In the genomic region with DNA sequence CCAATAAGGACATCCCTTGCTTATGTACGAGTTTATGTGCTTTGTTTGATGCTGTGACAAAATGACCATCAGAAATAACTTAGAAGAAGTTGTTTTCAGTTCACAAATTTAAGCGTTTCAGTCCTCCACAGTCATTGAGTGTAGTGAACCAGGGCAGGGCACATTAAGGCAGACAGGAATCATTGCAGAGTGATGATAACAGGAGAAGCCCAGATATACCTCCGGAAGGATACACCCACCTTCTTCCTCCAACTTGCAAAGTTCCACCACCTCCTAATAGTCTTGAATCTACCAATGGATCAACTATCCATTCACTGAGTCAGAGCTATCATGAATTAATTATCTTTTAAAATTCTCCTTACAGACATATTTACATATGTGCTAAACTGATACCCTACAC, we compare ENCODE assay signal across 23 mouse cellular contexts. TPM values are rescaled to one million over a fixed set of nuclear protein-coding genes. Genes with fewer than 3 reads are reported as not detected.
A peak's percentile ranks its signal among the peaks of the same experiment; 100 is the strongest.
DNase-seq lines count a peak whose midpoint lies in the region; ATAC-seq and TF ChIP-seq lines count a peak whose summit lies in the region.
"Had no signal": no experiment of that assay in that cellular context is flagged by ENCODE, and none has a peak within 500 bp of the region (broad histone marks: within the 10 kb centered on the region; RNA-seq: fewer than 3 reads in every experiment).

No protein-coding gene starts in this region.

- TF ChIP-seq RAD21 in MEL (IDR thresholded peaks at IDR 0.05; ENCODE audit: low read depth, low read length) = no peak

- peak; percentile 58; the same call in 1 of the 2 replicates for ATAC-seq in liver, embryonic 11.5 days (replicated peaks; ENCODE audit: low FRiP score)
- no peak for ATAC-seq in liver, embryonic 12.5 days
- 0 out of 2 replicates have a peak, but pooled peaks have one; percentile 16 for ATAC-seq in G1E (ENCODE audit: extremely low read depth, insufficient number of reproducible peaks, low FRiP score, poor library complexity, severe bottlenecking)
- peak; percentile 44; the same call in 1 of the 2 replicates for ATAC-seq in megakaryocyte-erythroid progenitor cell, adult 5-6 weeks (replicated peaks; ENCODE audit: low FRiP score, low TSS enrichment, poor library complexity, severe bottlenecking)
- no peak for ATAC-seq in lung, postnatal 0 days
- ATAC-seq: activated CD4-positive, CD25-positive, alpha-beta regulatory T cell, adult 4 months; CD4-positive, CD25-positive, alpha-beta regulatory T cell, adult 4 months; Patski had no signal

- H3K79me2 ChIP-seq in MEL (ENCODE audit: control insufficient read depth, insufficient read depth, low read length, poor library complexity) = no peaks in the 10 kb centered on the region

- H3K4me1 ChIP-seq in liver, embryonic 11.5 days (replicated peaks; ENCODE audit: control insufficient read depth, insufficient read depth, low read length) = peaks cover 3% of the 10 kb centered on the region
- H3K4me1 ChIP-seq in liver, embryonic 12.5 days = peaks cover 10% of the 10 kb centered on the region
- H3K4me1 ChIP-seq in G1E (ENCODE audit: insufficient read depth, low read depth, low read length) (0 out of 2 replicates have a peak, but pooled peaks cover 9% of the 10 kb centered on the region), MEL (ENCODE audit: control insufficient read depth in 1 of 2, insufficient read depth in 2 of 2, low read length in 2 of 2) (peaks cover 38 to 46% of the 10 kb centered on the region in 2 experiments)
- H3K4me1 ChIP-seq in hindbrain, embryonic 10.5 days (replicated peaks) = no peaks in the 10 kb centered on the region
- no peaks in the 10 kb centered on the region for H3K4me1 ChIP-seq in lung, postnatal 0 days (ENCODE audit: insufficient read depth, low read depth, low read length)

- 52% methylated on average over 3 of the region's 3 CpGs for WGBS in liver, embryonic 11.5 days
- 25% methylated on average over 3 of the region's 3 CpGs for WGBS in liver, embryonic 12.5 days (ENCODE audit: insufficient replicate concordance)
- WGBS in hindbrain, embryonic 10.5 days = 87% methylated on average over 3 of the region's 3 CpGs
- WGBS in lung, postnatal 0 days = 74% methylated on average over 3 of the region's 3 CpGs

- no peaks in the 10 kb centered on the region for H3K36me3 ChIP-seq in liver, embryonic 11.5 days (ENCODE audit: control insufficient read depth, insufficient read depth, low read length)
- H3K36me3 ChIP-seq in liver, embryonic 12.5 days = no peaks in the 10 kb centered on the region
- peaks cover 44% of the 10 kb centered on the region for H3K36me3 ChIP-seq in G1E (replicated peaks)
- peaks cover 18 to 84% of the 10 kb centered on the region in 2 experiments for H3K36me3 ChIP-seq in MEL (ENCODE audit: control insufficient read depth in 1 of 2, insufficient read depth in 2 of 2, low read length in 2 of 2)
- H3K36me3 ChIP-seq in hindbrain, embryonic 10.5 days = no peaks in the 10 kb centered on the region
- no peaks in the 10 kb centered on the region for H3K36me3 ChIP-seq in lung, postnatal 0 days (ENCODE audit: insufficient read depth, low read length)

- no peak overlapping the region for H3K9ac ChIP-seq in liver, embryonic 11.5 days (ENCODE audit: low read depth, low read length)
- no peak overlapping the region for H3K9ac ChIP-seq in liver, embryonic 12.5 days
- no peak overlapping the region for H3K9ac ChIP-seq in MEL (ENCODE audit: control insufficient read depth, low read depth, low read length, poor library complexity, severe bottlenecking)
- no peak overlapping the region for H3K9ac ChIP-seq in lung, postnatal 0 days (replicated peaks; ENCODE audit: low read depth)

- no peaks in the 10 kb centered on the region for H3K27me3 ChIP-seq in liver, embryonic 11.5 days (replicated peaks; ENCODE audit: control insufficient read depth, insufficient read depth, low read length)
- H3K27me3 ChIP-seq in liver, embryonic 12.5 days (replicated peaks) = no peaks in the 10 kb centered on the region
- H3K27me3 ChIP-seq in G1E (ENCODE audit: insufficient read depth, low read length) (no peaks in the 10 kb centered on the region), MEL (ENCODE audit: control insufficient read depth in 1 of 2, insufficient read depth in 2 of 2, low read length in 2 of 2) (no peaks in the 10 kb centered on the region)
- H3K27me3 ChIP-seq in hindbrain, embryonic 10.5 days (ENCODE audit: insufficient read depth, poor library complexity, severe bottlenecking) = no peaks in the 10 kb centered on the region
- no peaks in the 10 kb centered on the region for H3K27me3 ChIP-seq in lung, postnatal 0 days (replicated peaks; ENCODE audit: insufficient read depth, low read length)
- H3K27me3 ChIP-seq: CH12.LX had no signal

- no peak overlapping the region for H3K4me2 ChIP-seq in liver, embryonic 11.5 days
- H3K4me2 ChIP-seq in liver, embryonic 12.5 days = no peak overlapping the region
- H3K4me2 ChIP-seq in lung, postnatal 0 days (replicated peaks; ENCODE audit: low read depth, low read length) = no peak overlapping the region

- H3K4me3 ChIP-seq in liver, embryonic 11.5 days (ENCODE audit: low read depth, low read length) = no peak overlapping the region
- H3K4me3 ChIP-seq in liver, embryonic 12.5 days = no peak overlapping the region
- H3K4me3 ChIP-seq in G1E (ENCODE audit: low read depth, low read length) = no peak overlapping the region
- no peak overlapping the region for H3K4me3 ChIP-seq in MEL (ENCODE audit: control insufficient read depth in 1 of 2, insufficient read depth in 1 of 2, low read depth in 2 of 2, low read length in 2 of 2)
- H3K4me3 ChIP-seq in hindbrain, embryonic 10.5 days = no peak overlapping the region
- no peak overlapping the region for H3K4me3 ChIP-seq in lung, postnatal 0 days (ENCODE audit: low read depth, low read length)

- no peak overlapping the region for H3K27ac ChIP-seq in liver, embryonic 11.5 days (ENCODE audit: low read depth, low read length)
- H3K27ac ChIP-seq in liver, embryonic 12.5 days = no peak overlapping the region
- H3K27ac ChIP-seq in MEL (ENCODE audit: control insufficient read depth, low read depth, low read length) = peak overlapping the region; percentile 77
- H3K27ac ChIP-seq in hindbrain, embryonic 10.5 days = no peak overlapping the region
- H3K27ac ChIP-seq in lung, postnatal 0 days (ENCODE audit: low read length) = no peak overlapping the region

- peak; percentile 88 to 92 for TF ChIP-seq EP300 in MEL (IDR thresholded peaks at IDR 0.05; ENCODE audit: low read depth in 1 of 2, low read length in 2 of 2)
- no peak for TF ChIP-seq EP300 in lung, postnatal 0 days (IDR thresholded peaks at IDR 0.05)

- no peak for TF ChIP-seq POLR2A in MEL (IDR thresholded peaks at IDR 0.05; ENCODE audit: control insufficient read depth in 1 of 2, insufficient read depth in 1 of 2, low read depth in 1 of 2, low read length in 2 of 2, poor library complexity in 1 of 2)

- TF ChIP-seq CTCF in G1E (IDR thresholded peaks at IDR 0.05; ENCODE audit: low read depth, low read length) (no peak), MEL (IDR thresholded peaks at IDR 0.05 in 2 of 3, conservative IDR thresholded peaks at IDR 0.05 in 1 of 3; ENCODE audit: control insufficient read depth in 1 of 3, insufficient read depth in 1 of 3, low read depth in 2 of 3, low read length in 3 of 3, poor library complexity in 1 of 3, severe bottlenecking in 1 of 3) (no peak)
- no peak for TF ChIP-seq CTCF in lung, postnatal 0 days (IDR thresholded peaks at IDR 0.05)

- no peak for DNase-seq in liver, embryonic 11.5 days (ENCODE audit: low spot score)
- DNase-seq in G1E (ENCODE audit: low spot score) = no peak
- peak; percentile 78 for DNase-seq in MEL (ENCODE audit: low read depth, low spot score)
- DNase-seq in hindbrain, embryonic 10.5 days (ENCODE audit: low spot score) = no peak
- no peak for DNase-seq in testis, postnatal 10 days (ENCODE audit: low spot score)
- DNase-seq in lung, postnatal 0 days (ENCODE audit: low spot score) = no peak
- DNase-seq: adrenal gland, adult 2 months; adrenal gland, adult 8-10 months; adrenal gland, postnatal 10 days; adrenal gland, postnatal 14 days; adrenal gland, postnatal 25 days; adrenal gland, postnatal 36 days; B cell, adult 2 months; cerebellum, adult 11 months; cerebellum, adult 11-12 months; cerebellum, adult 18-20 months; cerebellum, adult 2 months had no signal

- H3K9me3 ChIP-seq in liver, embryonic 11.5 days (ENCODE audit: control insufficient read depth, low read length) = no peaks in the 10 kb centered on the region
- no peaks in the 10 kb centered on the region for H3K9me3 ChIP-seq in liver, embryonic 12.5 days (replicated peaks)
- H3K9me3 ChIP-seq in G1E (replicated peaks) = no peaks in the 10 kb centered on the region
- H3K9me3 ChIP-seq in MEL (replicated peaks; ENCODE audit: insufficient read depth, low read length) = no peaks in the 10 kb centered on the region
- H3K9me3 ChIP-seq in hindbrain, embryonic 10.5 days = no peaks in the 10 kb centered on the region
- H3K9me3 ChIP-seq in lung, postnatal 0 days (ENCODE audit: low read length) = no peaks in the 10 kb centered on the region

TF ChIP-seq in MEL, 35 proteins besides CTCF, POLR2A, EP300 and RAD21 (continues in another document):
- TF ChIP-seq MAFK (IDR thresholded peaks at IDR 0.05; ENCODE audit: borderline replicate concordance, low read depth, low read length) = no peak
- no peak for TF ChIP-seq POLR2AphosphoS5 (IDR thresholded peaks at IDR 0.05; ENCODE audit: borderline replicate concordance, low read depth, low read length)
- no peak for TF ChIP-seq MYC (IDR thresholded peaks at IDR 0.05; ENCODE audit: low read depth, low read length)
- TF ChIP-seq GATA1 (IDR thresholded peaks at IDR 0.05; ENCODE audit: low read depth, low read length) = peak; percentile 92
- peak; percentile 81 for TF ChIP-seq RCOR1 (IDR thresholded peaks at IDR 0.05; ENCODE audit: low read depth, low read length)
- TF ChIP-seq MXI1 (IDR thresholded peaks at IDR 0.05; ENCODE audit: low read depth, low read length) = no peak
- no peak for TF ChIP-seq USF1 (IDR thresholded peaks at IDR 0.05; ENCODE audit: low read depth, low read length)
- peak; percentile 57 for TF ChIP-seq TAL1 (IDR thresholded peaks at IDR 0.05; ENCODE audit: low read length)

RNA-seq across cellular contexts. Expression of gene Fbxo48, which starts 20.9 kb away (rescaled TPM):
- 3.0 and 3.1 TPM in 2 replicates for polyA plus RNA-seq in liver, embryonic 11.5 days (2014; fragmentation: Nextera tagmentation; extraction: Ambion mirVana)
- 2.5 and 3.2 TPM in 2 replicates for polyA plus RNA-seq in liver, embryonic 12.5 days (2016; fragmentation: Nextera tagmentation; extraction: Ambion mirVana)
- total RNA-seq in G1E (2014; fragmentation: Nextera tagmentation) = 34.1 and 48.9 TPM in 2 replicates
- 16.0 and 18.7 TPM in 2 replicates for total RNA-seq in G1E (2017)
- polyA plus RNA-seq in G1E (2012) = 0.76 and 1.3 TPM in 2 replicates
- total RNA-seq in MEL (2012; rRNA removed) = 3.4 and 3.7 TPM in 2 replicates
- 1 to 10 TPM in 1 of 2 experiments, not detected in 1; 5.2 TPM for polyA plus RNA-seq in MEL (2012; ENCODE audit: insufficient read depth in 1 of 2, insufficient read length in 2 of 2, low read depth in 1 of 2, low replicate concordance in 2 of 2, missing spikeins in 1 of 2)
- 11.2 and 17.8 TPM in 2 replicates for total RNA-seq in megakaryocyte-erythroid progenitor cell, adult 5-6 weeks (2014; fragmentation: Nextera tagmentation)
- 10.0 and 11.0 TPM in 2 replicates for total RNA-seq in megakaryocyte-erythroid progenitor cell, adult 5-6 weeks (2017)
- 1.2 and 1.6 TPM in 2 replicates for polyA plus RNA-seq in hindbrain, embryonic 10.5 days (2016; fragmentation: Nextera tagmentation; extraction: Ambion mirVana)
- 0.11 and 0.20 TPM in 2 replicates for polyA plus RNA-seq in lung, postnatal 0 days (2015; fragmentation: Nextera tagmentation; extraction: Ambion mirVana)

Comparison
In these comparisons a context has a peak if more than half of its experiments do, and no peak if none do; other contexts are left out.
1. ATAC-seq: peak in liver, embryonic 11.5 days (single experiment), G1E (single experiment) and megakaryocyte-erythroid progenitor cell, adult 5-6 weeks (single experiment); none in liver, embryonic 12.5 days (single experiment) and lung, postnatal 0 days (single experiment).